Mouse (Mus musculus) embryo, embryonic 10.5 days (tissue): ENCODE data around the gene Mycl.

Source experiments
- DNase-seq: peaks from one replicate; pipeline ENCODE4 v3.0.0-alpha.2; 2015; ENCODE audit warnings: low spot score

Mycl gene

GRCm38 (mm10) chr4:122995404-122996220 lies at the start of gene Mycl:
Gene Mycl (plus strand): TSS chr4:122995652.
- DNase-seq = peak; percentile 95

- no peak for DNase-seq
Measured at GRCm38 (mm10) chr4:122947223-122947622, 48.2 kb upstream of the Mycl start.

- no peak for DNase-seq
Measured at GRCm38 (mm10) chr4:122949096-122949495, 46.4 kb upstream of the Mycl start.

GRCm38 (mm10) chr4:122954680-122955411 lies 40.6 kb upstream of the Mycl start:
- no peak for DNase-seq

- peak; percentile 92 for DNase-seq
Measured at GRCm38 (mm10) chr4:122955412-122956136, 39.9 kb upstream of the Mycl start.

- no peak for DNase-seq
Measured at GRCm38 (mm10) chr4:122956301-122956700, 39.2 kb upstream of the Mycl start.

- no peak for DNase-seq
Measured at GRCm38 (mm10) chr4:122958491-122959031, 36.9 kb upstream of the Mycl start.

GRCm38 (mm10) chr4:122959816-122960215 lies 35.6 kb upstream of the Mycl start:
- DNase-seq = peak; percentile 14

GRCm38 (mm10) chr4:122960321-122961099 lies 34.9 kb upstream of the Mycl start:
- peak; percentile 80 for DNase-seq

- peak; percentile 89 for DNase-seq
Measured at GRCm38 (mm10) chr4:122961100-122961567, 34.3 kb upstream of the Mycl start, which contains the start of gene Mfsd2a. Gene Mfsd2a (minus strand): TSS chr4:122961188.

GRCm38 (mm10) chr4:122961589-122961988 lies 33.9 kb upstream of the Mycl start:
- peak; percentile 53 for DNase-seq

GRCm38 (mm10) chr4:122962751-122963150 lies 32.7 kb upstream of the Mycl start:
- peak; percentile 55 for DNase-seq

- no peak for DNase-seq
Measured at GRCm38 (mm10) chr4:122968106-122968505, 27.3 kb upstream of the Mycl start.

- no peak for DNase-seq
Measured at GRCm38 (mm10) chr4:122971191-122971590, 24.3 kb upstream of the Mycl start.

- no peak for DNase-seq
Measured at GRCm38 (mm10) chr4:122971646-122972045, 23.8 kb upstream of the Mycl start.

- no peak for DNase-seq
Measured at GRCm38 (mm10) chr4:122972056-122972455, 23.4 kb upstream of the Mycl start.

GRCm38 (mm10) chr4:122974976-122975520 lies 20.4 kb upstream of the Mycl start:
- DNase-seq = no peak

GRCm38 (mm10) chr4:122976885-122977284 lies 18.6 kb upstream of the Mycl start:
- DNase-seq = no peak

GRCm38 (mm10) chr4:122978850-122979249 lies 16.6 kb upstream of the Mycl start:
- DNase-seq = no peak

- no peak for DNase-seq
Measured at GRCm38 (mm10) chr4:122979826-122980225, 15.6 kb upstream of the Mycl start.

- no peak for DNase-seq
Measured at GRCm38 (mm10) chr4:122980684-122981083, 14.8 kb upstream of the Mycl start.
